Mouse (Mus musculus) spleen, postnatal 4 days (tissue): ENCODE results near the gene Gm10837.
"Not testable (repeated sequence)": the region's sequence is repeated elsewhere in the genome, so short reads cannot be mapped to it uniquely, and the experiment has no call there.

Experiments
- DNase-seq, 2 experiments: peaks; one replicate each; pipeline ENCODE4 v3.0.0; 2022; ENCODE audit warnings: low spot score in 2 of 2

Gm10837 gene

DNA sequence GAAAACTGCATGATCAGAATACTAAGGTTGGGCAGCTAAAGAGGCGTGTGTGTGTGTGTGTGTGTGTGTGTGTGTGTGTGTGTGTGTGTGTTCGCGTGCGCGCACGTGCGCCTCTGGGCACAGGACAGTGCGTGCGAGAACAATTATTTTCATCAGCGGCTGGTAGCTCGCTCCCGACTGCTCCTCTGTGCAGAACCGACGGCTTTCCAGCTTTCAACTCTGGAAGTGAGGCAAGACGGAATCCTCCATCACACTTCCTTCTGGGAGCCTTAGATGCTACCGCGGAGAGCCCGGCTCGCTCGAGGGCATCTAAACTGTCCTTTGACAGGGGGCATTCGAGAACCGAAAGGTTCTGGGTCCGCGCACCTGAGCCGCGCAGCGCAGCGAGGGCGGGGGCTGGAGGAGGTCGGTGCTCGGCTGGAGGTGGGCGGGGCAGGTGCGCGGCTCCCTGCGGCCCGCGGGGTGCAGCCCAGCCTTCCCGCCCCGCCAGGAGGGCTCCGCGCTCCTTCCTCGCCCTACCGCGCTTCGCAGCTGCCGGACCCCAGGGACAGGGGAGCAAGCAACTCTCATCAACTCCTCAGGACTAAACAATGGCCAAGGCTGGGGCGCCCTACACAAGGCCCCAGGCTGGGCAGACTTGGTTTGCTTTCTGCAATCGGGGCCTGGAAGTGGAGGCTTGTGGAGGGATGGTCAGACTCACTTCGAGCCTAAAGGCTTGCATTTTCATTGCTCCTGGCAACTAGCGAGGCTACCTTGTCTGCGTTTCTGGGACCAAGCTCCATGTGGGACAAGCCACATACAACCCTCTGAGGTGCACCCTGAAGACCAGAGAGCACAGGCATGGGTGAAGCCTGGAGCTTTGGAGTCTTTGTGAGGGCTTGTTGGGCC, at the start of gene Gm10837:
TSS of gene Gm10837 (plus strand) at position 146 of the 888 bp plus-strand sequence.
- DNase-seq: no peak

- DNase-seq: no peak
Measured at GRCm38 (mm10) chr14:122449601-122450495, 40.5 kb upstream of the Gm10837 start.

- DNase-seq: no peak
Measured at GRCm38 (mm10) chr14:122450496-122451382, 39.6 kb upstream of the Gm10837 start, which contains the start of gene Gm5089. Gene Gm5089, minus strand, starts transcription at chr14:122451115.

GRCm38 (mm10) chr14:122451551-122452145, 38.7 kb upstream of the Gm10837 start:
- no peak for DNase-seq

DNA sequence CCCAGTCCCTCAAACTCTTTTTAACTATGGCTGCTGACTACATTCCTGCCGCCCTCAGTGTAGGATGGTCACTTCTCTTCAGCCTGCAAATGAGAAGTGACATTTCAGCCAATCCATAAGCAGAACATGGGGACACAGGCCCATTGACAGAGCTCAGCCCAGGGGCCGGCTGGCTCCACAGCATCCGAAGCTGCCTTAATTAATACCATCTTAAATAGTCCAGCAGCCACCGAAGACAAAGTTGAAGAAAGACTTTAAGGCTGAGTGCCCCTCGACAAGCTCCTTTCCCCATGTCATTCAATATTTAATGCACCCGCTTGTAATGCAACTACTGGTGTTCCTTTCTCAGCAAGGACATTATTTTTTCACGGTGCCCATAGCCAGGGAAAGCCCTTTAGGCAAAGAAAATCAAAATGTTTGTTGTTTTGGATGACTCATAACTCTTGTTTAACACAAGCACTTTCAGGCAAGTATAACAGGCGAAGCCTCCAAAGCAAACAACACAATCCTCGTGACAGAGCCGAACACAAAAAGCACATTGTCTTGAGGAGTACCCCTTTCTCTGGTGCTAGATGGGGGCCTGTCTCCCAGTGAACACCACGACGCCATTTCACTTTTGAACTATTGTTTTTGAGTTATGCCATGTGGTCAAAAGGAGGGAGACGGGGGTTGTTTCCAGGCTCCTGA, 37.5 kb upstream of the Gm10837 start:
- no peak for DNase-seq

- DNase-seq: no peak
Measured at GRCm38 (mm10) chr14:122453388-122453995, 36.9 kb upstream of the Gm10837 start.

GRCm38 (mm10) chr14:122453996-122454738, 36.2 kb upstream of the Gm10837 start:
- DNase-seq: no peak

DNA sequence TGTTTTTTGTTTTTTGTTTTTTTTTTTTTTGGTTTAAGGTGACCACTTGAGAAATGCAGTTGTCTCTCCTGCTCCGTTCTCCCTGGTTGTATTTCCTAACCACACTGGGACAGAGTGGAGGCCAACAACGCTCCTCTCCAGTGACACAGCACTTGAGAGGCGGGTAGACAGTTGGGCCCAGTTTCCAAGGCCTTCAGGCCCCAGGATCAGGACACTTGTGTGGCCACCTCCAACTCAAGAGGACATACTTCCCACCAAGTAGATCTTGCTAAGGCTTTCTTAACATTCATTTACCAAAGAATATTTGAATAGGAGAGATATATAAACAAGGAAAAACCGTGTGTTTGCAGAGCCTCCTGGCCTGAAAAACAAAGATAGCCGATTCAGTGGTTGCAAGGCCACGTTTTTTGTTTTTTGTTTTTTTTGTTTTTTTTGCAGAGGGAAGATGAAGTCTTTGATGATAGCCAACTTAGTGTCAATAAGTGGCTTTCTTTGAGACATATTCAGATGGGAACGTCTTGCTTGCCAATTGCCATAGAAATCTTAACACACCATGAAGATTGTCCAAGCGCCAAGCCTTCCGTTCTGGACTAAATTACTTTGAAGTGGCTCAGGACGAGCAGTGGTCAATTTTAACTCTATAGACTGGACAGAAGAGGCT, 35.4 kb upstream of the Gm10837 start:
- no peak for DNase-seq

DNA sequence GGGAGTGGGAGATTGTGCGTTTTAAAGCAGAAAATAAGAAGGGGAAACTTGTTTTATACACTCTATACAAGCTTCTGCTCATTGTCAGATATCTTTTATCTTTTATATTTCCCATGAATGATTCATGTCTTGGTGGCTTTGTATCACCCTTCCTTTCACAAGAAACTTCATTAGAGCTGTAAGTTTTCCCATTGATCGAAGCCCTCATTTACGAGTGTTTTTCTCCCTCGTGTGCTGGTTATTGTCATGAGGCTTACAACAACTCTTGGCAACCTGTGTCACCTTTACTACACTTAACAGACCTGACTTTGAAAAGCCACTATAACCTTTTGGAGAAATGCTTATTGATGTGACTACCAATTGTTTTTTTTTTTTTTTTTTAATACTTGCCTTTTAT, 34.8 kb upstream of the Gm10837 start:
- no peak for DNase-seq

DNA sequence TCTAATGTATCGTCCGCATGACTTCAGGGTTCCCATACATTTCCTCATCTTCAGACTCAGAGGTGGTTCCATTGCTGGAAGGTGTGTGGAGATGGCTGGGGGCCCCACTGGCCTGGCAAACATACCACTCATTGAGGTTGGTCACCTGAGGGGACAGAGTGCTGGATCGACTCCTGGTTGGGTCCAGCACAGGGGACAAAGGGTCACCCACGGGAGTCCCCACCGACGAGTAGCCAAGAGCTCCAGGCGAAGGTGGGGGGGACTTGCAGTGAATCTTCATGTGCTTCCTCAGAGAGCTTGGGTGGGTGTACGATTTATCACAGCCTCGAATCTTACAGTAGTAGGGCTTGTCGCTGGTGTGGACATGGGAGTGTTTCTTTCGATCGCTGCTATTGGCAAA, 31.1 kb upstream of the Gm10837 start:
- DNase-seq: not testable (repeated sequence)

GRCm38 (mm10) chr14:122459776-122460175, 30.6 kb upstream of the Gm10837 start:
- DNase-seq: no peak

DNA sequence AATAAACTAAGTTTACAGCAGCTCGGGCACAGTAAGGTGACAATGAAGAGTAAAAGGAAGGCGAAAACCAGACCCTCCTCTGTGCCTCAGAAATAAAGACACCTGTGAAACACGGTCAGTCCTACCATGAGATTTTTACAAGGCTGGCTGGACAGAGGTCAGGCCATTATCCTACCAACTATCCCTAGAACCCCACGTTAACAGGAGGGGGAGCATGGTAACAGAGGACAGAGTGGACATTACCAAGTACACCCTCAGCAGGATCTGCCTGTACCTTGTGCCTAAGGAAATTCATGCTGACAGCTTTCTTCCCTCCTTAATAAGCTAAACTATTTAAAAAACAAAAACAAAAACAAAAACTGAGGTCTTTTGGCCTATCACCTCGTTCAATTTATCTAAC, 30.2 kb upstream of the Gm10837 start:
- no peak for DNase-seq

DNA sequence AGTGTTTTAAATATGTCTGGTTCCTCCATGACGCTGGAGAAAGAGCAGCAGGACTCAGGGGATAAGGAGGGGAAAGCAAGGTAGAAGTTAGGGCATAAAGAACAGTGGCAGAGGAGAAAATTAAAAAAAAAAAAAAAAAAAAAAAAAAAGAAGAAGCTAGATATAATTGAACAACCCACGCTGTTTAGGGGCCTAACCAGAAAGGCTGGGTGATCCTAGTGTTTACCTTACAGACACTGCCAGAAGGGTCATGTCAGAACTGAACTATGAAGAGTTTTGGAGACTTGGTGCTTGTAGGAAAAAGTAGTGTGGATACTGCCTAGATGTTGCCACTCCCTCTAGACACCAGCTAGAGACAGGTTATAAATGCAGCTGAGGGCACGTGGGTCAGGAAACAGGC, 28.9 kb upstream of the Gm10837 start:
- no peak for DNase-seq

DNA sequence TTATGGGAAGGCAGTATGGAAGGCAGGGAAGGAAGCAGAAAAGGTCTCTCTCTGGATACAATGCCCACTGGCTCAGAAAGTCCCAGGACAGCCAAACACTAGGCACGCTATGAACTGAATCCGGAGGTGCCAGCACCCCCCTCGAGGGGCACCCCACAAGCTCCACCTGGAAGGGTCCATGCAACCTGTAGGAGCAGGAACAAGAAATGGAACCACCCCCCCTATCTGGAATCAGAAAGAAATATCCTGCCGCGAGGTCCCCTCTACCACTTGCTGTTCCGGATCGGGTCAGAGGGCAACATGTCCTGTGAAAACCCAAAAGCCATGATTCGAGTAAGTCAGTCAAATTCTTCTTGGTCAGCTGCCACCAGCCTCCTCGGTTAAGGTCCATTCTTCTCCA, 28.4 kb upstream of the Gm10837 start:
- DNase-seq: no peak

GRCm38 (mm10) chr14:122462689-122463079, 27.7 kb upstream of the Gm10837 start:
- no peak for DNase-seq

DNA sequence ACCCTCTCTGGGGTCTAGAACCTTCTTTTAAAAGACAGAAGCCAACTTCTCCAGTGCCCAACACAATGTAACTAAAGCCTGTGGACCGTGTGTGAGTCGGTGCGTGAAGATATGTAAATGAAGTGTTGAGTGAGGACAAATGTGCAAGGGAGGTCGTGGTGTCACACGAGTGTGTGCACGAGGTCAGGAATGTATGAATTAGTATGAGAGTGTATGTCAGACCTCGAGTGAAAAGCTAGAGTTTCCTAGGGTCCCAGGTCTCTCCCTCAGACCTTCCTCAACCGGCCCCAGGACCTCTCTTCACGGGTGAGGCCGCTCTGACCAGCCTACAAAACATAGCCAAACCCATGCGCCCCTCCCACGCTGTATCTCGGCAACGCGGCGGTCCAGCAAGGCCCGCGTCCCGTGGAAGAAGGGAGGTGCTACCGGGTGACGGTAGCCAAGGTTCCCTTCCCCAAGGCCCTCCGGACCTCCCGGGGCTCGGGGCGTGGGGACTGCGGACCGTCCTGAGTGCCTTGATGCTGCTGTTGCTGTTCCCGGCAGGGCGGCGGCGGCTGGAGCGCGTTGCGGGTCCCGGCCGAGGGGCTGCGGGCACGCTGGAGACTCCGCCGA, 27.2 kb upstream of the Gm10837 start:
- no peak for DNase-seq

GRCm38 (mm10) chr14:122463734-122464341, 26.5 kb upstream of the Gm10837 start:
- DNase-seq: not testable (repeated sequence)

DNA sequence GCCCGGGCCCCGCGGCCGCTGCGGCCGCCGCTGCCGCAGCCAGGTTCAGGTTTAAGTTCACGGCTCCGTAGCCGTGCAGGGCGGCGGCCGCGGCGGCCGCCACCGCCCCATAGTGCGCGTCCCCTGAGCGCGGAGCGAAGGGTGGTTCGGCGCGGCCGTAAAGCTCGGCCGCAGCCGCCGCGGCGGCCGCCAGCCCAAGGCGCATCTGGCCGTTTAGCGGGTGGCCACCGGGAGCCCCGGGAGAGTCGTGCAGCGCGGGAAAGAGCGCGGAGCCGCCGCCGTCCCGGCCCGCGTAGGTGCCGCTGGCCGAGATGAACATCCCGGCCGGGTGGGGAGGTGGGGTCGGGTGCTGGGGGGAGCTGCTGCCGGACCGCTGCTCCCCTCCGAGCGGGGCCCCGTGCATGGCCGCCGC, 26.0 kb upstream of the Gm10837 start:
- no peak for DNase-seq
